Mouse (Mus musculus): ENCODE measurements around the gene Wdr45.

DNA sequence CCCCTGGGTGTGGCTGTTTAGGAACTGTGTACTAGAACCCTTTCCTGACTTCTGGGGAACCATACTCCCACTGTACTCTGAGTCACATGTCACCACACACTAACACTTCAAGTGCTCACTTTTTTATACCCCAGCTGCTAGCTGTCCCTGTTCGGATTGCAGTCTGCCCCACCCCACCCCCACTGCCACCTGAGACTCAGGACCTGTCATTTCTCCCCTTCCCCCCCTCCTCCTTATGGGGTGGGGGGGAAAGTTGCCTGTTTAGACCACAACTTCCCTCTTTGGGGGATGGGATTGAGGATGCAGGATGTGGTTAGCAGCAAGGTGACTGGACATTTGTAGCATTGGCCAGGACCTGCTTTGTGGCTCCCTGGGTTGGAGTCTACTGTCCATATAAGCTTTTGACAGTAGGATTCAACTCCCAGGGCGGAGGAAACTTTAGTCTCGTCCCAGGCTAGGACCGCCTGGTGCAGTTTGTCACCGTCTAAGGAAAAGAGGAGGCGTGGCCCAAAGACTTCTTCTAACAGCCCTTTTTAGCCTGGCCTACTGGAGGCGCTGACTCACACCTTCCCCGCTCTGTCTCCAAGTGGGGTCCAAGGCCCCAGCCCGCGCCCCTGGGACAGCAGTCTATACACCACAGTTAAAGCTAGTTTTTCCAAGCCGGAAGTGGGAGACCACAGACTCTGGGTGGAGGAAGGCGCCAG is 40.4 kb upstream of the Wdr45 start:
- TF ChIP-seq POLR2AphosphoS2 (IDR thresholded peaks at IDR 0.05; ENCODE audit: insufficient read length, low read depth) (no peak), POLR2A (IDR thresholded peaks at IDR 0.05; ENCODE audit: insufficient read length, low read depth) (no peak), E2F4 (IDR thresholded peaks at IDR 0.05; ENCODE audit: insufficient read depth) (no peak), MYOG (IDR thresholded peaks at IDR 0.05; ENCODE audit: control insufficient read depth in 1 of 3, insufficient read depth in 1 of 3, insufficient read length in 2 of 3, low read depth in 2 of 3) (no peak), USF1 (IDR thresholded peaks at IDR 0.05; ENCODE audit: low read depth) (peak; percentile 18)
